Mouse (Mus musculus) frontal cortex, postnatal 25 days (tissue): ENCODE data around the gene Haspin.

ENCODE experiments used
- DNase-seq, 2 experiments: peaks; one replicate each; pipeline ENCODE4 v3.0.0; 2022; ENCODE audit warnings: low spot score in 2 of 2

Haspin gene

DNA sequence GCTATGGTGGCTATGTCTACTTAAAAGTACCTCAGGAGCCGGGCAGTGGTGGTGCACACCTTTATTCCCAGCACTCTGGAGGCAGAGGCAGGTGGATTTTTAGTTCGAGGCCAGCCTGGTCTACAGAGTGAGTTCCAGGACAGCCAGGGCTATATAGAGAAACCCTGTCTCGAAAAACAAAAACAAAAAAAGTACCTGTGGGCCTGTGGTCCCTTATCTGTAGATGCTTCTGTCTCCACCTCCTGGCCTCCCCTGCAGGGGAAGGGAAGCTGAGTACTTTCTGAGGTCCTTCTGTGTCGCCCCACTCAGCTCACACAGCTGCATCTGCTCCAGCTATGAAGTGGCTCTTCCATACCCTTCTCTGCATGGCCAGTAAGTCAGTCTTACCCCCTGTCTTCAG is 47.8 kb downstream of the Haspin start, which contains the start of gene Itgae:
TSS of gene Itgae (plus strand) at position 301 of the 400 bp plus-strand sequence.
- no peak for DNase-seq

- DNase-seq, result no peak
These were observed 50.2 kb downstream of the Haspin start for GRCm38 (mm10) chr11:73087700-73088480.
